ENCODE assay signal across 8 mouse cellular contexts in the genomic region with DNA sequence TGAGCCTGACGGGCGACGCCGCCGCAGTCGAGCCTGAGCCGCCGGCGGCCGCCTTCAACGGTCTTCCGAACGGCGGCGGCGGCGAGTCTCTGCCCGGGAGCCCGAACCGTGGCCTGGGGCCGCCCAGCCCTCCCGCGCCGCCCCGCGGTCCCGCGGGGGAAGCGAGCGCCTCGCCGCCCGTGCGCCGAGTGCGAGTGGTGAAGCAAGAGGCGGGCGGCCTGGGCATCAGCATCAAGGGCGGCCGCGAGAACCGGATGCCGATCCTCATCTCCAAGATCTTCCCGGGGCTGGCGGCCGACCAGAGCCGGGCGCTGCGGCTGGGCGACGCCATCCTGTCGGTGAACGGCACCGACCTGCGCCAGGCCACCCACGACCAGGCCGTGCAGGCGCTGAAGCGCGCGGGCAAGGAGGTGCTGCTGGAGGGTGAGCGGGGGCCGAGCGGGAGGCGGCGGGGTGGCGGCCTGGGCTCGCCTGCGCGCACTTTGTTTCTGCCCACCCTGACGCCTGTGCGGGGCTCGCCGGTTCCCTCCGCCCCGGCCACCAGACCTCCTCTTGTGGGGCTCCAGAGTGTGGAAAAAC. TPM values are rescaled to one million over a fixed set of nuclear protein-coding genes. Genes with fewer than 3 reads are reported as not detected.
DNase-seq lines count a peak whose midpoint lies in the region; ATAC-seq and TF ChIP-seq lines count a peak whose summit lies in the region.

No protein-coding gene starts in this region.

- no peak for TF ChIP-seq CTCF in cortical plate, adult 2 months (IDR thresholded peaks at IDR 0.05; ENCODE audit: extremely low read depth, insufficient read depth, low read length)

- peaks cover 5% of the 10 kb centered on the region for H3K4me1 ChIP-seq in cortical plate, adult 2 months (ENCODE audit: control insufficient read depth, insufficient read depth, low read length)
- peaks cover 14% of the 10 kb centered on the region for H3K4me1 ChIP-seq in heart, embryonic 11.5 days (ENCODE audit: control insufficient read depth, insufficient read depth, low read length)
- peaks cover 23% of the 10 kb centered on the region; the same call in 1 of the 2 replicates for H3K4me1 ChIP-seq in kidney, embryonic 14.5 days (ENCODE audit: control insufficient read depth, insufficient read depth, low read length)
- peaks cover 28% of the 10 kb centered on the region for H3K4me1 ChIP-seq in liver, embryonic 15.5 days (replicated peaks)
- peaks cover 9% of the 10 kb centered on the region for H3K4me1 ChIP-seq in neural tube, embryonic 11.5 days (ENCODE audit: control insufficient read depth, insufficient read depth, low read length)
- H3K4me1 ChIP-seq in stomach, embryonic 16.5 days (ENCODE audit: control insufficient read depth, insufficient read depth, low read length), result peaks cover 16% of the 10 kb centered on the region

- H3K4me2 ChIP-seq in heart, embryonic 11.5 days, result peak overlapping the region; percentile 94
- peak overlapping the region; percentile 75 for H3K4me2 ChIP-seq in kidney, embryonic 14.5 days (replicated peaks; ENCODE audit: low read depth, low read length)
- peak overlapping the region; percentile 86 for H3K4me2 ChIP-seq in liver, embryonic 15.5 days
- peak overlapping the region; percentile 74 for H3K4me2 ChIP-seq in neural tube, embryonic 11.5 days (ENCODE audit: low read depth)
- peak overlapping the region; percentile 68 for H3K4me2 ChIP-seq in stomach, embryonic 16.5 days (ENCODE audit: low read depth, low read length)

- peak overlapping the region; percentile 79 for H3K27ac ChIP-seq in cortical plate, adult 2 months (ENCODE audit: insufficient read depth, low read length)
- peak overlapping the region; percentile 85 for H3K27ac ChIP-seq in heart, embryonic 11.5 days (ENCODE audit: low read depth, low read length)
- H3K27ac ChIP-seq in kidney, embryonic 14.5 days (ENCODE audit: low read depth, low read length), result peak overlapping the region; percentile 94
- peak overlapping the region; percentile 39; the same call in 1 of the 2 replicates for H3K27ac ChIP-seq in liver, embryonic 15.5 days (replicated peaks)
- H3K27ac ChIP-seq in neural tube, embryonic 11.5 days (ENCODE audit: low read depth, low read length), result peak overlapping the region; percentile 78
- peak overlapping the region; percentile 94 for H3K27ac ChIP-seq in stomach, embryonic 16.5 days (ENCODE audit: low read length)

- H3K36me3 ChIP-seq in heart, embryonic 11.5 days (ENCODE audit: control insufficient read depth, insufficient read depth, low read length), result no peaks in the 10 kb centered on the region
- no peaks in the 10 kb centered on the region for H3K36me3 ChIP-seq in kidney, embryonic 14.5 days (ENCODE audit: control insufficient read depth, insufficient read depth, low read length)
- H3K36me3 ChIP-seq in liver, embryonic 15.5 days (replicated peaks), result no peaks in the 10 kb centered on the region
- H3K36me3 ChIP-seq in neural tube, embryonic 11.5 days (ENCODE audit: control insufficient read depth, insufficient read depth, low read length), result no peaks in the 10 kb centered on the region
- H3K36me3 ChIP-seq in stomach, embryonic 16.5 days (ENCODE audit: control insufficient read depth, insufficient read depth, low read length), result no peaks in the 10 kb centered on the region

- under 1% methylated on average over 69 of the region's 76 CpGs for WGBS in heart, embryonic 11.5 days (ENCODE audit: insufficient replicate concordance)
- under 1% methylated on average over 57 of the region's 76 CpGs for WGBS in kidney, embryonic 14.5 days
- WGBS in liver, embryonic 15.5 days (ENCODE audit: insufficient replicate concordance), result under 1% methylated on average over 71 of the region's 76 CpGs
- under 1% methylated on average over 76 of the region's 76 CpGs for WGBS in neural tube, embryonic 11.5 days
- under 1% methylated on average over 76 of the region's 76 CpGs for WGBS in stomach, embryonic 16.5 days

- peak; percentile 19 to 20 for DNase-seq in thymus, adult 18-20 months
- DNase-seq in thymus, postnatal 0 days (ENCODE audit: low spot score), result no peak
- no peak for DNase-seq in neural tube, embryonic 11.5 days (ENCODE audit: low spot score)

- TF ChIP-seq POLR2A in cortical plate, adult 2 months (IDR thresholded peaks at IDR 0.05; ENCODE audit: extremely low read depth, insufficient read depth, low read length), result no peak

- peak; percentile 58 for ATAC-seq in heart, embryonic 11.5 days (replicated peaks; ENCODE audit: insufficient number of reproducible peaks, low FRiP score, low TSS enrichment)
- peak; percentile 59 for ATAC-seq in kidney, embryonic 14.5 days (ENCODE audit: low FRiP score, low TSS enrichment)
- peak; percentile 65 for ATAC-seq in liver, embryonic 15.5 days (ENCODE audit: insufficient read depth)
- peak; percentile 75 for ATAC-seq in neural tube, embryonic 11.5 days (ENCODE audit: insufficient read depth, low FRiP score, low TSS enrichment)
- ATAC-seq in stomach, embryonic 16.5 days (ENCODE audit: insufficient read depth, low FRiP score), result peak; percentile 67

- peak overlapping the region; percentile 89 for H3K9ac ChIP-seq in heart, embryonic 11.5 days (ENCODE audit: low read depth, low read length)
- peak overlapping the region; percentile 94 for H3K9ac ChIP-seq in kidney, embryonic 14.5 days (ENCODE audit: low read depth, low read length)
- H3K9ac ChIP-seq in liver, embryonic 15.5 days, result peak overlapping the region; percentile 55
- peak overlapping the region; percentile 87 for H3K9ac ChIP-seq in neural tube, embryonic 11.5 days (ENCODE audit: low read length)
- H3K9ac ChIP-seq in stomach, embryonic 16.5 days (ENCODE audit: low read length), result peak overlapping the region; percentile 90

- no peaks in the 10 kb centered on the region for H3K27me3 ChIP-seq in heart, embryonic 11.5 days (ENCODE audit: control insufficient read depth, insufficient read depth, low read length)
- no peaks in the 10 kb centered on the region for H3K27me3 ChIP-seq in kidney, embryonic 14.5 days (ENCODE audit: control insufficient read depth, insufficient read depth, low read length)
- H3K27me3 ChIP-seq in liver, embryonic 15.5 days, result peaks cover 66% of the 10 kb centered on the region
- 0 out of 2 replicates have a peak, but pooled peaks cover 3% of the 10 kb centered on the region for H3K27me3 ChIP-seq in neural tube, embryonic 11.5 days (ENCODE audit: control insufficient read depth, insufficient read depth, low read length)
- H3K27me3 ChIP-seq in stomach, embryonic 16.5 days (ENCODE audit: control insufficient read depth, insufficient read depth, low read length), result no peaks in the 10 kb centered on the region

- H3K9me3 ChIP-seq in heart, embryonic 11.5 days (replicated peaks; ENCODE audit: control insufficient read depth, low read length), result no peaks in the 10 kb centered on the region
- no peaks in the 10 kb centered on the region for H3K9me3 ChIP-seq in kidney, embryonic 14.5 days (ENCODE audit: control insufficient read depth, low read length)
- H3K9me3 ChIP-seq in liver, embryonic 15.5 days (replicated peaks), result no peaks in the 10 kb centered on the region
- no peaks in the 10 kb centered on the region for H3K9me3 ChIP-seq in neural tube, embryonic 11.5 days (ENCODE audit: control insufficient read depth, low read length)
- H3K9me3 ChIP-seq in stomach, embryonic 16.5 days (replicated peaks; ENCODE audit: control insufficient read depth, low read length), result no peaks in the 10 kb centered on the region

- H3K4me3 ChIP-seq in cortical plate, adult 2 months (ENCODE audit: insufficient read depth, low read length), result peak overlapping the region; percentile 40
- peak overlapping the region; percentile 93 for H3K4me3 ChIP-seq in heart, embryonic 11.5 days (ENCODE audit: low read depth, low read length)
- peak overlapping the region; percentile 65 for H3K4me3 ChIP-seq in kidney, embryonic 14.5 days (ENCODE audit: low read length)
- H3K4me3 ChIP-seq in liver, embryonic 15.5 days (replicated peaks), result peak overlapping the region; percentile 64
- H3K4me3 ChIP-seq in neural tube, embryonic 11.5 days (ENCODE audit: low read depth, low read length), result peak overlapping the region; percentile 81
- H3K4me3 ChIP-seq in stomach, embryonic 16.5 days (replicated peaks; ENCODE audit: low read length), result peak overlapping the region; percentile 73

RNA-seq across cellular contexts. Expression of a gene that starts 0.4 kb away (rescaled TPM):
- 5.9 and 10.0 TPM in 2 replicates for polyA plus RNA-seq in thymus, postnatal 0 days (2015; fragmentation: Nextera tagmentation; extraction: Ambion mirVana)
- polyA plus RNA-seq in cortical plate, adult 2 months (2012; rRNA removed), result 8.7 and 9.3 TPM in 2 replicates
- polyA plus RNA-seq in heart, embryonic 11.5 days (2014; fragmentation: Nextera tagmentation; extraction: Ambion mirVana), result 6.0 and 8.0 TPM in 2 replicates
- 18.7 and 19.4 TPM in 2 replicates for polyA plus RNA-seq in kidney, embryonic 14.5 days (2014; fragmentation: Nextera tagmentation; extraction: Ambion mirVana)
- 1.3 and 1.6 TPM in 2 replicates for polyA plus RNA-seq in liver, embryonic 15.5 days (2015; fragmentation: Nextera tagmentation; extraction: Ambion mirVana)
- polyA plus RNA-seq in neural tube, embryonic 11.5 days (2014; fragmentation: Nextera tagmentation; extraction: Ambion mirVana), result 6.3 and 7.7 TPM in 2 replicates
- polyA plus RNA-seq in stomach, embryonic 16.5 days (2015; fragmentation: Nextera tagmentation; extraction: Ambion mirVana), result 8.7 and 11.8 TPM in 2 replicates

RNA-seq across cellular contexts. Expression of a gene that starts 42.6 kb away (rescaled TPM):
- 69.4 and 70.7 TPM in 2 replicates for polyA plus RNA-seq in thymus, postnatal 0 days (2015; fragmentation: Nextera tagmentation; extraction: Ambion mirVana)
- polyA plus RNA-seq in cortical plate, adult 2 months (2012; rRNA removed), result 30.6 and 31.1 TPM in 2 replicates
- polyA plus RNA-seq in heart, embryonic 11.5 days (2014; fragmentation: Nextera tagmentation; extraction: Ambion mirVana), result 53.9 and 56.9 TPM in 2 replicates
- 72.7 and 92.6 TPM in 2 replicates for polyA plus RNA-seq in kidney, embryonic 14.5 days (2014; fragmentation: Nextera tagmentation; extraction: Ambion mirVana)
- 31.8 and 33.3 TPM in 2 replicates for polyA plus RNA-seq in liver, embryonic 15.5 days (2015; fragmentation: Nextera tagmentation; extraction: Ambion mirVana)
- polyA plus RNA-seq in neural tube, embryonic 11.5 days (2014; fragmentation: Nextera tagmentation; extraction: Ambion mirVana), result 71.7 and 80.0 TPM in 2 replicates
- 58.2 and 59.1 TPM in 2 replicates for polyA plus RNA-seq in stomach, embryonic 16.5 days (2015; fragmentation: Nextera tagmentation; extraction: Ambion mirVana)

Comparison
In these comparisons a context has a peak if more than half of its experiments do, and no peak if none do; other contexts are left out.
1. DNase-seq: peak in thymus, adult 18-20 months (2 of 2); none in thymus, postnatal 0 days (single experiment) and neural tube, embryonic 11.5 days (single experiment).
2. H3K27ac ChIP-seq: peak in every context shown above with its lines; median percentile 94 in kidney, embryonic 14.5 days; 94 in stomach, embryonic 16.5 days; 85 in heart, embryonic 11.5 days; 79 in cortical plate, adult 2 months; 78 in neural tube, embryonic 11.5 days; 39 in liver, embryonic 15.5 days.
3. H3K4me3 ChIP-seq: peak in every context shown above with its lines; median percentile 93 in heart, embryonic 11.5 days; 81 in neural tube, embryonic 11.5 days; 73 in stomach, embryonic 16.5 days; 65 in kidney, embryonic 14.5 days; 64 in liver, embryonic 15.5 days; 40 in cortical plate, adult 2 months.
4. Peak in every context shown above with its lines, with median percentiles within 50 percentile points of each other: ATAC-seq, H3K4me2 ChIP-seq and H3K9ac ChIP-seq.